Mouse (Mus musculus): Measurements from ENCODE around the gene Abhd12.
"Not testable (repeated sequence)": the region's sequence is repeated elsewhere in the genome, so short reads cannot be mapped to it uniquely, and the experiment has no call there.

Gene Abhd12

DNA sequence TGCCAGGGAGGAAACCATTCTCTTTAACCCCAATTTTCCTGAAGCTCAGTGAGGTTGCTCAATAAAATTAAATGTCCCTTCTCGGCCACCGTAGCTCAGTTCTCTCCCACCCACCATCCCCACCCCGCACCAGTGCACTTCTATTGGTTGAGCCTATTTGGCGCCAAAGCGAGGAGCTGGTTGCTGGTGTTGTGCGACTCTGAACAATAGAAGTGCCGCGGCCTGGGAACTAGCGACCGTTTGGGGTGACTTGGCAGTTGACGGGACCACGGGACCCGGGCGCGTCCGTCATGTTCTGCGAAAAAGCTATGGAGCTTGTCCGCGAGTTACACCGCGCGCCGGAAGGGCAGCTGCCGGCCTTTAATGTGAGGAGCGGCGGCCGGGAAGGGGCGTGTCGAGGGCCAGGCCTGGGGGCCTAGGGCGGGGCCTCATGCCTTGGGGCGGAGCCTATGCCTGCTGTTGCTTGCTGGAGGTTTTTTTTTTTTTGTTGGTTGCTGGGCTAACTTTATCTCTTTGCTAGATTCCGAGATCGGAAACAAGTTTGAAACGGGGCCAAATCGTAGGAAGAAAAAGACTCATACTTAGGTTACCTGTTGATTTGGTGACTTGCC is 5.0 kb upstream of the Abhd12 start:
- DNase-seq (ENCODE audit: low read depth), result peak; percentile 96

DNA sequence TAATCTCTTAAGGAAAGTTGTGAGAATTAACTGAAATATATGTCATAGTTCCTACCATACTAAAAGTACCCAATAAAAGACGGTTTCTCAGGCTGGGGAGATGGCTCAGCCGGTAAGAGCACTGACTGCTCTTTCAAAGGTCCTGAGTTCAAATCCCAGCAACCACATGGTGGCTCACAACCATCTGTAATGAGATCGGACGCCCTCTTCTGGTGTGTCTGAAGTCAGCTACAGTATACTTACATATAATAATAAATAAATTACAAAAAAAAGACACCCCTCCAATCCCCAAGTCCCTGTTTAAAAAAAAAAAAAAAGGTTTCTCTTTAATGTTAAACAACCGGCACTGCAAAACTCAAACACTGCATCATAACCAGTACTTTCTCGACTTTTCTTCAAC is 4.3 kb upstream of the Abhd12 start:
- DNase-seq (ENCODE audit: low read depth), result not testable (repeated sequence)

DNA sequence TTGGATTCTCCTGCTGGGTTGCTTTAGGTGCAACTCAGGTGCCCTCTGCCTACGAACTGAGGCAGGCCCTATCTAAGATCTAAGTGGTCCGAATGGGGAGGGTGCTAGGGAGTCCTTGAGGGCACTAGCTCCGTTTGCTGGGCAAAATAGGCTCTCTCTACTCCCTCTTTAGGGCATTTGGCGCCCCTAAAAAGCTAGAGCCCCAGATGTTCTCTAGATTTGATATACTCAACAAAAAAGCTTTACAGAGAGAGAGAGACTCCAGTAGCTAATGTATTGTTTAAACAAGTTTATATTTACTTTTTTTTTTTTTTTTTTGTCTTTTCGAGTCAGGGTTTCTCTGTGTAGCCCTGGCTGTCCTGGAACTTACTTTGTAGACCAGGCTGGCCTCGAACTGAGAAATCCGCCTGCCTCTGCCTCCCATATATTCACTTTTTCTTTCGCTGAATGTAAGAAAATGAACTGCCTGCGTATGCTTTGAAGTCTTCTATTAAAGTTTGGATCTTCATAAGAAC is 452 bp upstream of the Abhd12 start, which contains the start of gene Gins1:
Gene Gins1, plus strand, starts transcription at position 465 of the 515 bp plus-strand sequence.
- DNase-seq (ENCODE audit: low read depth), result no peak

DNA sequence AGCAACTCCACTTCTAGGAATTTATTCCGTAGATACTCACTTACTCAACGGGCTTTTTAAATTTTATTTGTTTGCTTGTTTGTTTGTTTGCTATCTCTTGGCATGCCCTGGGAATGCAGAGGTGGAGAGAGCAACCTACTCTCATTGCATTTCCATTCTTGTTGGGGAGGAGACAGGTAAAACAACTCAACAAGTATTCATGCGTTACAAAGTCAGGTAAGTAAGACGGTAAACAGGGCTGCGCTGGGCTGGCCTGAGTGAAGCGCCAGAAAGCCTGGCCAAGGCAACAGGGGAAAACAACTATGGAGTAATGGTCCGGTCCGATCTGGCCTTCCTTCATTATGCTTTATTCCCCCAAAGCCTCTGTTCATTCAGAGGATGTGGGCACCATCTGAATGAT is 2.2 kb downstream of the Abhd12 start:
- DNase-seq (ENCODE audit: low read depth), result no peak

DNA sequence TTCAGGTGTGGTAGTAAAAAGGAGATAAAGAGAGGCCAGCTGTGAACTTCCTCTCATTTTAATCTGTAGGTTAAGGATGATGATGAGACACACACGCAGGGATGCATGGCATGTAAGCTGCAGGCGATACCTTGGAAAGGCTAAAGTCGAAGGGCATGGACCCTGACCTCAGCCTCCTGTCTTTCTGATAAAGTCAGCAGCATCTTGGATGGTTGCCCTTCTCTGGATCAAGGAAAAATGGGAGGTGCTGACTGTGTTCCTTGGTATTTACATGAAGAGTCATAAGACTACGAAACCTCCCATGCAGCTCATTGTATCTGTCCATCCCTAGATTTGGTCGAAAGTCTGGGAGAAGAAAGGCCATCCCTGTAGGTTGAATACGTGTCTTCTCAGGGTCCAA is 4.2 kb downstream of the Abhd12 start:
- DNase-seq (ENCODE audit: low read depth), result no peak

DNA sequence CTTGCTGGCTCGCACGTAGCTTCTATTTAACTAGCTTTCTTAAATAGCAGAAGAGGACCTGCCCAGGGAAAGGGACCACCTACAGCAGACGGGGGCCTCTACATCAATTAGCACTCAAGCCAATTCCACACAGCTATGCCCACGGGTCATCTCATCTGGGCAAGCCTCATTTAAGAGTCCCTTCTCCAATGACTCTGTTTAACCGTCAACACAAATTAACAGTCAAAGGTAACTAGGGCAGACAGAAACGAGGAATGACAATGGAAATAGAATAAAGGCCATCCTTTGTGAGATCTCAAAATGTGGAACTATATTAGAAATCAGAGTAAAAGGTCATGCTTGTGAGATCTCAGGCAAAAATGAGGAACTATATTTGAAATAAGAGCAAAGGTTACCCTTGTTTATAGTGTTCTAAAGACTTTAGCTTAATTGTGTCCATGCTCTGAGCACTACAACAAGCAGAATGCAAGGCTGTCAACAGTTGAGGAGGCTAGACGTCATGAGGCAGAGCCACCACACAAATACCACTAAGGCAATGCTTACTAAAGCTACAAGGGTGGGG is 8.8 kb downstream of the Abhd12 start:
- no peak for DNase-seq (ENCODE audit: low read depth)

DNA sequence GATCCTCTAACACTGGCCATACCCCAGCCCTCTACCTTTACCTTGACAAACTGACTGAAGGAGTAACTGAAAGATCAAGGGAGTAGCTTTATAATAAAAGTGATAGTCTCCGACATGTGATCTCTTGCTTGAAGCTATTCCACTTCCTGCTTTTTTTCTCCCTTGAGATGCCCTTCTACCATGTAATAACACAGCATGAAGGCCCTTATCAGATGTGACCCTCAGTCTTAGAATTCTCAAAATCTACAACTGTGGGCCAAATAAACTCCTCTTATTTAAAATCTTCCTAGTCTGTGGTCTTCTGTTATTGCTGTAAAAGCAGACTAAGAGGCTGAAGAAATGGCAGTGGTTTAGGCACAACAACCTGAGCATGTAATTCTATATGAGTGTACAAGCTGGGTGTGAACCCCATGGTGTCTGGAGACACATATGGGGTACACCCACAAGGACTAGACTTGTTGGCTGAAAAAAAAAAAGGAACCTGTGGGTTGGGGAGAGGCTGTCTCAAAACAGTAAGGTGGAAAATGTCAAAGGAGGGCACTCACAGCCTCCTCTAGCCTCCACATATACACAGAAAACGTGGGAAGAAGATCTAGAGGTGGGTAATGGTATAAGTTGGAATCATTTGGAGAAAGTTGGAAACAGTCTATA is 9.8 kb downstream of the Abhd12 start:
- no peak for DNase-seq (ENCODE audit: low read depth)

DNA sequence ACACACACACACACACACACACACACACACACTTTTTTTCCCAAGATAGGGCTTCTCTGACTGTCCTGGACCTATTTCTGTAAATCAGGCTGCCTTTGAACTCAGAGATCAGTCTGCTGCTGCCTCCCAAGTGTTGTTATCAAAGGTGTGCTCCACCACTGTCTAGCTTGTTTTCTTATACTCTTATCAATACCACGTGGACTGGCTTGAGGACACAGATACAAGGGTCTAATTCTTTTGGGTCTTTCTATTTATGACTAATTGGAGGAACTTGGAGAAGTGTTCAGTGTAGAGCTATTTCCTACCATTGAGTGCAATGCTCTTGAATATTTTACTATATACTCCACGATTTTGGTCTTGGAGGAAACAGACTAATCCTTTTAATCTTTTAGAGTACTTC is 17.2 kb downstream of the Abhd12 start:
- DNase-seq (ENCODE audit: low read depth), result no peak

DNA sequence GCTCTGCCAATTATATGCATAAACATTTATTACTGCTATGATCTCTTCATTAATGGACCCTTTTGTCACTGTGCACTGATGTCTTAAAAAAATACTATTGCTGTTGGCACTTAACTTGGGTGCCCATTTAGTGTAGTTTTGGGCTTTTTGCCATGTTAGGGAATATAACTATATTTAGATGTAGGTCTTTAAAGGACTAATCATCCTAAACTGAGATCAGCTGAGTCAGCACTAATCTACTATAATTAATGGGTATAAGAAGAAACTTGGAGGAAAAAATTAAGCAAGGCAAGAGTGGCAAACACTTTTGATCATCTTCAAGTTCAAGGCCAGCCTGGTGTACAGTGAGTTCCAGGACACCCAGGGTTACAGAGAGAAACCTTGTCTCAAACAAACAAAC is 18.2 kb downstream of the Abhd12 start:
- no peak for DNase-seq (ENCODE audit: low read depth)

DNA sequence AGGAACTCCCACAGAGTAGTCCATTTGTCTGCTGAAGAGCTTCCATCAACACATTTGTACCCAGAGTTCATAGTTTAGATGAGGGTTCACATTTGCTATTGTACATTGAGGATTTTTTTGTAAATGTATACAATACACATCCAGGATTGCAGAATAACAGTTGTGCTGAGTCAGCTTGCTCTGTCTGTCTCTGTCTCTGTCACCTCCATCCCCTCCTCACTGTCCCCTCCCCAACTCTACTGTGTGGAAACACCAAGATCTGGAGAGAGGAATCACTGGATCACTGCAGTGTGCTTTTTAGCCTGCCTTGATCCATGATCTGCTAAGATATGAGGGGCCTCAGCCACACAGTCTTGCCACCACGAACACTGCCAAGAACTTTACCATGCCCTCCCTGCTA is 18.7 kb downstream of the Abhd12 start:
- DNase-seq (ENCODE audit: low read depth), result no peak

DNA sequence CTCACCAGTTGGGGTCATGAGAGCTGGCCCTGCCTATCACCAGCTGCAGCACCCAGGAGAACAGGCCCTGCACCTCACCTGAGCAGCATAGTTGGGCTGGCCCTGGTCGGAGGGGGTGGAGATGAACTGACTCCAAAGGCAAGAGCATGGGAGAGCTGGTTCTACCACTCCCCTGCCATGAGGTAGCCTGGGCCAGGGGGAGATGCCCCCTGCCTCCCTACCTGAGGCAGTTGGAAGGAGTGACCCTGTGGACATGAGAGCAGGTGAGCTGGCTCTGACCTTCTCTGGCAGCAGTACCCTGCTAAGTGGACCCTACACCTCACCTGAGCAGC is 19.8 kb downstream of the Abhd12 start:
- DNase-seq (ENCODE audit: low read depth), result no peak

DNA sequence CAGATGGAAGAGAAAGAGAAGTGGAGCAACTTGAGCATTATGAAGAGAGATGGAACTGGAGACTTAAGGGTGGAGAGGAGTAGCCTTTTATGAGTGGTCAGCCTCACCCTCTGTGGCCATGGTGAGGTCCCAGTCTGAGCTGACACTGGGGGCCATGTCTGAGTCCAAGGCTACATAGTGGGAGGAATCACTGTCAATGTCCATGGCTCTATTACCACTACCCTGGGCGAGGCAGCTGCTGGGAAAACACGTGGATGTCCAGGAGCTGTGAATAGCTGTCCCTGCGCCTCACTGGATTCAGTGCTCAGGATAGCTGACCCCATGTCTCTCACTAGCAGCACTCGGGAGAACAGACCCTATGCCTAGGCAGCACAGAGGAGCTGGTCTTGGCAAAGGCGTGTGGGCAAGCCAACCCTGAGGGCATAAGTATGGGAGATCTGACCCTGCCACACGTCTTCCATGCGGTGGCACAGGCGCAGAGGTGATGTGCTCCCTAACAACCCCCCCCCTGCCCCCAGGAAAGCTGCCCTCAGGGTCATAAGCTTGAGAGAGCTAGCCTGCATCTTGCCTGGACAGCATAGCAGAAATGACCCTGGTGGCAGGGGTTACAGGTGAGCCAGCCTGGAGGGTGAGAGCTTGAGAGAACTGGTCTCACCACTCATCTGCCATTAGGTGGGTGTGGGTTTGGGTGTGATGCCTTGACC is 20.3 kb downstream of the Abhd12 start:
- no peak for DNase-seq (ENCODE audit: low read depth)

DNA sequence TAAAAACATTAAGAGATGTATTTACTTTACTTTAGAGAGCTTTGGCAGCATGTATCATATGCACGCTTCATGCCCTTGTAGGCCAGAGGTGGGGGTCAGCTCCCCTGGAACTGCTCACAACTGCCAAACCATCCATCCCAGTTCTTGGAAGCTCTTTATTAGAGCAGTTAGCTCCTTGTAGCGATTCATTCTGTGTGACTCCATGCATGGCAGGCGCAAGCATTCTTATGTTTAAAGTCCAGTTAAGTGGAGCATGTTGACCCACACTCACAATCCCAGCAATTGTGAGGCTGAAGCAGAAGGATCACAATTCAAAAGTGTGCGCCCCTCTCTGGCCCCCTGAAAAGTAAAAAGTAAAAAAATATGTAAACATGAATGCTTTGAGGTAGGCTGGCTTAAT is 27.0 kb downstream of the Abhd12 start:
- no peak for DNase-seq (ENCODE audit: low read depth)

DNA sequence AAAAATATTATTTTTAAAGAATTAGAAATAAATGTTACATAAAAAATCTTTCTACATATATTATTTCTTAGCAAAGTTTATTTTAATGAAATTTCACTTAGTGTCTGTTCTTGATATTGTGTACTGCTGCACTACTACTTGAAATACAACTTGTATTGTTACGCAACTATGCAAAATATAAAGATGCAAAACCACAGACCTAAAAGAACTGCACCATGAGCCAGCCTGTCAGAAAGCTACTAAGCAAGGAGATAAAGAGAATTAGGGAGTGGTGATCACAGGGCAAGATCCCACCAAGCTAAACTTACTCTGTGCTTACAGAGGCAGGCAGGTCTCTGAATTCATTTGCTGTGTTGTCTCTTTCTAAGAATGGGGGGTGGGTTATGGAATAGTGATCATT is 29.3 kb downstream of the Abhd12 start:
- DNase-seq (ENCODE audit: low read depth), result no peak

DNA sequence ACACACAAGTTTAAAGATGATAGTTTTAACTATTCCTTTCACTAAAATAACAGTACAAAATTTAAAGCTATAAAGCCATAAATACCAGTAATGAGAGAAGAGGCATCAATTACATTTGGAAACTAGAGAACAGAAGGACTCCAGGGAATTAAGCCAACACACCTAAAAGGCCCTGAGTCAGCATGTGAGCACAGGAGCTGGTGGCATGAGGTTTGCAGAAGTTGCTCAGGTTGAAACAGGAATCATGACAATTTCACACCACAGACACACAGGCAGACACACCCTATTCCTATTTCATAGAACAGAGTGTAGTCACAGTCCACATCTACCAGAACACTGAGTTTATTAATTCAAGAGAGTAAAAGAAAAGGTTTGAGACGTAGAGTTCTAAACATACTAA is 30.0 kb downstream of the Abhd12 start:
- DNase-seq (ENCODE audit: low read depth), result no peak

DNA sequence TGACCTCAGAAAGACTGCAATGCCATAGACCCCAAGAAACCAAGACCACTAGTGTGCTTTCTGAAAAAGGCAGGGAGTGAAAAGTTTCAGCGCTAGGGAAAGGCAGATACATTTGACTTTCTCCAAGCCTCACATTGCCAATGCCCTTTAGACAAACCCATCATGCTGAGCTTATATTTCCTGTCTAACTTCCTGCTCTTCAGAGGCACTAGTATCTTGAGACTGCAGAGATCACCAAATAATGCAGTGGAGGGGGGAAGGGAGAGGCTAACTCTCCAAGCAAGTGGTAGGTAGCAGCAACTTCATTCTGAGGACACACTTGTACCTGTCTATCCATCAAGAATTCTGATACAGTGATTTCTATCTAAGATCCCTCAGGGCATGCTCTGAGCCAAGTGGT is 35.1 kb downstream of the Abhd12 start:
- DNase-seq (ENCODE audit: low read depth), result no peak

DNA sequence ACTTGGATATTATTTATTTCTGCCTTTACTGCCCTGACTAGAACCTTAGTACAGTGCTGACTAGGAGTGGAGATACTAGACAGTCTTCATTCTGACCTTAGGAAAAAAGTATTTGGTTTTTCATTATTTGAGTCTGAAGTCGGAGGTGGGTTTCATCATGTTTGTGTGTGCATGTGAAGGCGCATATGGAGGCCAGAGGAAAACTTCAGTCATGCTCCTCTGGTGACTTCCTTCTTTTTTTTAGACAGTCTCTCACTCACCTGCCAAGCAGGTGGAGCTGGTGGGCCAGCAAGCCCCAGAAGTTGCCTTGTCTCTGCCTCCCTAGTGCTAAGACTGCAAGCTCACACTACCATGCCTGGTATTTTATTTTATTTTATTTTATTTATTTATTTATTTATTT is 37.5 kb downstream of the Abhd12 start:
- DNase-seq (ENCODE audit: low read depth), result no peak

DNA sequence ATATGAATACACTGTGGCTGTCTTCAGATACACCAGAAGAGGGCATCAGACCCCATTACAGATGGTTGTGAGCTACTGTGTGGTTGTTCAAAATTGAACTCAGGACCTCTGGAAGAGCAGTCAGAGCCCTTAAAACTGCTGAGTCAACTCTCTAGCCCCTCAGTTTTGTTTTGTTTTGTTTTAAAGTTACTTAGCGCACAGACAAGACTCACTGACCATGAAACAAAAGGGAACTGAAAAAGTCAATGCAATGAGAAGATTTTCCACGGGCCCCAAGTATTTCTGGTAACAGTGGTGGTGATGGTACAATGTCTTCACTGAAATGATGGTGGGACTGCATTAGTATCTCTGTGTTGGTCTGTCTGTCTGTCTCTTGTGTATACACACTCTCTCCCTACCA is 43.4 kb downstream of the Abhd12 start:
- DNase-seq (ENCODE audit: low read depth), result no peak

DNA sequence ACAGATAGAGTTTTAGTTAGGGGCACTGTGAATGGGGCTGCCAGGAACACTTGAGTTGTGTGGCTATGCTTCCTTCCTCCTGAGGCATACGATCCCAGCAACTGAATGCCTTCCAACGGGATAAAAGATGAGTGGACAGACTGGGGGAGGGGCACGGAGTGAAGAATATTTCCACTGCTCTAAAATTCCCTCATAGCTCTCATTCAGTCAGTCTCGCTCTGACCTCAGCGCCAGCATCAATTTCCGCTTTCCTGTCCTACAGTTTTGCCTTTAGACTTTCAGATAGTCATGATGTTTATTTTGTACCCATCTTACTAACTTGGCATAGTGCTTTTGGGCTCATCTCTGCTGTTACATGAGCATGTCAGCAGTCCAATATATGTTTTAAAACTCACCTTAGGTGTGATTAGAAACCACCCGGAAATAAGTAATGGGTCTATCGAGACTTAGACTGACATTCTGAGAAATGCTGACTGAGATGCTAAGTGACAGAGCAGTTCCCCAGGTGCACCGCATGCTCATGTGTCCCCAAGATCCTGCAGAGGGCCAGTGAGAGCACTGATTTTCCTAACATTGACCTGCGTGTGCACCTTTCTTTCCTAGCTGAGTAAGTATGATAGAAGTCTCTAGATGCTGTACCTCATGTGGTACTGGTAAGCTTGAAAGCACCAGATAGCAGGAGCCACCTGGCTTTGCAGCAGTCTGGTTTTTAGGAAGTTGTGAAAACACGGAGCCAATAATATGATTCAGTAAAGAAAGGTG is 44.7 kb downstream of the Abhd12 start:
- DNase-seq (ENCODE audit: low read depth), result no peak

DNA sequence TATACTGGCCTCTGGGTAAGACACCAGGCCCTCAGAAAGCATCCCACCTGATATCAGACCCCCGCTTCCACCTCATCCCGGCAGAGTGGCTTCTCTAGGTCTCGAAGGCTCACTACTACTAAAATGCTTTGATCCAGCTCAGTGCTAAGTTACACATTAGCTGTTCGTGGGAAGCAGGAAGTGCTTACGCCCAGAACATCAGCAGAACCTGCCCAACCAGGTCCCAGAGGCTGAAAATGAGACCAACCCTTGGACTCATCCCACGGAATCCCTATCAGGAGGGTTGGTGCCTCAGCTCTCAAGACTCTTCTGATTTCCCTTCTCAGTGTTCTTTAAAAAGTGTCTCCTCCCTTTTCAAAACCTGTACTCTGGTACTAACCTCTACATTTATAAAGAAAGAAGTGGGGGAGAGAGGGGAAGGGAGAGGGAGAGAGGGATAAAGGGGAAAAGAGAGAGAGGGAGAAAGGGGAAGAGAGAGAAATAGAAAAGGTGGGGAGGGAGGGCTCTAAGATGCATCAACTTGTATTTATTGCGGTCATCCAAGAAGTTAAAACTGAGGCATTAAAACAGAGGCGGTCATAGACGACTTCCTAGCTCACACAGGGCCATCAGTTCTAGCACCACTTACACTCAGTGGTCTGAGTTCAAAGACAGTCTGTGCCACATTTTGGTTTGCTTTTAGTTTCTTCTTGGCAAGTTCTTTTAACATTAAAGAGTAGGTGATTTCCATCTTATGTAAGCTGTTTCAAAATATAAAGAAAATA is 45.6 kb downstream of the Abhd12 start:
- DNase-seq (ENCODE audit: low read depth), result no peak

DNA sequence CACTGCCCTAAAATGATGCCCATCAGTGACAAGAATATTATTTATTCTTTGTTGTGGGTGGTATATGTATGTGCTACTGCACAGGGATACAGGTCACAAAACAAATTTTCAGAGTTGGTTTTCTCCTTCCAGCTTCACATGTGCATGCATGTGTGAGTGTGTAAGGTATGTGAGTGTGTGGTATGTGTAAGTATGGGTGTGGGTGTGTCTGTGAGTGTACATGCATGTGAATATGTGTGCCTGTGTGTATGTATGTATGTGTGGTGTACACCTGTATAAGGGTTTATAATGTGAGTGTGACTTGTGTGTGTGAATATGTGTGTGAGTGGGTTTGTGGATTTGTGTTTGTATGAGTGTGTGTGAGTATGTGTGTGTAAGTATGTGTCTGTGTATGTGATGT is 49.4 kb downstream of the Abhd12 start:
- no peak for DNase-seq (ENCODE audit: low read depth)

DNA sequence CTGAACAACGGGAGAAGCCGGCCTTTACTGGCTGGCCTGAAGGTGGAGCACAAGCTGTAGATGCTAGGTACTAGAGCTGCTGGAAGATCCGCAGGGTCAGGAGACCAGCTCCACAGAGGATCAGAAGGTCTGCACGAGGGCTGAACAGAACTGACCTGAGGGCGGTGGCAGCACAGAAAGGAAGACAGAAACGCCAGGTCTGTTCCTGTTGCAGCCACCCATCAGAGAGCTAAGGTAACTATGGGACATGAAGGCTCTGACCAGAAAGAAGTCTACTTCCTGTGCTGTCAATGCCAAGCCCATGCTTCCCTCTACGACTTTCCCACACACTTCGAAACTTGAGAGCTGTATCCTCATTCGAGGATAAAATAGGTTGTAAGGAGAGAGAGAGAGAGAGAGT is 53.3 kb downstream of the Abhd12 start:
- DNase-seq (ENCODE audit: low read depth), result no peak
